Mouse (Mus musculus): ENCODE results near the gene Eif1b. TPM values are rescaled to one million over a fixed set of nuclear protein-coding genes. Genes with fewer than 3 reads are reported as not detected.

Gene Eif1b
- polyA plus RNA-seq, 1 experiment from 2014 or later: 511 TPM

DNA sequence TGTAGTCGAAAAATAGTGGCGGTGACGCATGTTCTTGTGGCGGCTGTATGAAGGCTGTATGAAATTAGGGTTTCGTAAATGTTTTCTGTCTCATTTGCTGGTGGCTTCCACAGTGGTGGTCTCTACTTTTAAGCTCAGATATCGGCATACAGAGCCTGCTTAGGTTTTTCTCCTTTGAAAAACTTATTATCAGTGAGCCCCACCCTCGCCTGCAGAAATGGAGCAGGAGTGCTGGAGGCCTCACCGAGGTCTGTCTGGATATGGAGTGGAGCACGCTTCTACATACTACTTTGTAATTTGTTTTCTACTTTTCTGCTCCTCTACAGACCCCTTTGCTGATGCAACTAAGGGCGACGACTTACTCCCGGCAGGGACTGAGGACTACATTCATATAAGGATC lies 1.7 kb downstream of the Eif1b start:
- Histone ChIP-seq H3K4me2 (replicated peaks) (peak overlapping the region; percentile 71), H3K36me3 (peaks cover 19% of the 10 kb centered on the region), H3K4me1 (peaks cover 36% of the 10 kb centered on the region), H3K27ac (replicated peaks) (peak overlapping the region; percentile 89; the same call in 1 of the 2 replicates), H3K27me3 (no peaks in the 10 kb centered on the region), H3K9me3 (no peaks in the 10 kb centered on the region), H3K9ac (replicated peaks) (peak overlapping the region; percentile 100), H3K4me3 (peak overlapping the region; percentile 92)
- 59% methylated on average over 12 of the region's 12 CpGs for WGBS
- no peak for ATAC-seq (replicated peaks)

DNA sequence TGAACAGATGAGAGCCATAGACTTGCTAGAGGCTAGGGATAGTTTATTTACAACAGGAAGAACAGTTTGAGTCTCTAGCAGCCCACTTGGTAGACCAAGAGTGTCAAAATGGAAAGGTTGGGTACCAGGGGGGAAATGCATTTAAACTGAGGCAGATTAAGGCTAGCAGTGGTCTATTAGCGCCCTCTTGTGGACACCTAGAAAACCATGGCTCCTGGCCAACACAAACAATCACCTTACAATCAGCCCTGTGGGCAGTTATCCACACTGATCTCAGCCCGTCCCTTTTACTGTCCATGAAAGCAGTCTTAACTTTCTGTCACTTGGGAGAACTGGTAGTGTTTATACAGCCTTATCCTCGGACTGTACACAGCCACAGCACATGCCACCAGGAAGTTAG lies 4.7 kb downstream of the Eif1b start:
- peak; percentile 32; the same call in 1 of the 2 replicates for ATAC-seq (replicated peaks)
- Histone ChIP-seq H3K27ac (replicated peaks) (peak overlapping the region; percentile 37; the same call in 1 of the 2 replicates), H3K4me1 (peaks cover 36% of the 10 kb centered on the region), H3K4me2 (replicated peaks) (no peak overlapping the region), H3K9ac (replicated peaks) (no peak overlapping the region), H3K27me3 (no peaks in the 10 kb centered on the region), H3K9me3 (no peaks in the 10 kb centered on the region), H3K4me3 (no peak overlapping the region), H3K36me3 (peaks cover 19% of the 10 kb centered on the region)
- WGBS: 4% methylated on average over 3 of the region's 3 CpGs

DNA sequence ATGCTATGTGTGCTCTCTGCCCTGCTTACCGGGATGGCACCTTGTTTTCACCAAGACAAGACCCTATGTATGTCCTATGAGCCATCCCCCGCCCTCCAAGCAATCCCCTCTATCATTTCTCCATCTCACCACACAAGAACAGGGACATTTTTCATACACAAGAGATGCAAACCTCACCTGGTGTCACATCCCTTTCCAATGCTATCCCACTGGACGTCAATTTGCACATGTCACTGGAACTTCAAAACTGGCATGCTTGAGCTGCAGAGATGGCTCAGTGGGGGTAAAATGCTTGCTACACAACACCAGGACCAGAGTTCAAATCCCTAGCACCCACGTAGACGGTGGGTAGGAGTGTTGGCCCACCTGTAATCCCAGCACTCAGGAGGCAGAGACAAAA lies 6.0 kb downstream of the Eif1b start:
- peaks cover 19% of the 10 kb centered on the region for H3K36me3 ChIP-seq
- H3K27ac ChIP-seq (replicated peaks): no peak overlapping the region
- H3K4me3 ChIP-seq: no peak overlapping the region
- H3K4me1 ChIP-seq: peaks cover 31% of the 10 kb centered on the region
- no peaks in the 10 kb centered on the region for H3K27me3 ChIP-seq
- no peak overlapping the region for H3K4me2 ChIP-seq (replicated peaks)
- no peak for ATAC-seq (replicated peaks)
- WGBS: 88% methylated on average over 5 of the region's 5 CpGs
- H3K9ac ChIP-seq (replicated peaks): no peak overlapping the region
- no peaks in the 10 kb centered on the region for H3K9me3 ChIP-seq

DNA sequence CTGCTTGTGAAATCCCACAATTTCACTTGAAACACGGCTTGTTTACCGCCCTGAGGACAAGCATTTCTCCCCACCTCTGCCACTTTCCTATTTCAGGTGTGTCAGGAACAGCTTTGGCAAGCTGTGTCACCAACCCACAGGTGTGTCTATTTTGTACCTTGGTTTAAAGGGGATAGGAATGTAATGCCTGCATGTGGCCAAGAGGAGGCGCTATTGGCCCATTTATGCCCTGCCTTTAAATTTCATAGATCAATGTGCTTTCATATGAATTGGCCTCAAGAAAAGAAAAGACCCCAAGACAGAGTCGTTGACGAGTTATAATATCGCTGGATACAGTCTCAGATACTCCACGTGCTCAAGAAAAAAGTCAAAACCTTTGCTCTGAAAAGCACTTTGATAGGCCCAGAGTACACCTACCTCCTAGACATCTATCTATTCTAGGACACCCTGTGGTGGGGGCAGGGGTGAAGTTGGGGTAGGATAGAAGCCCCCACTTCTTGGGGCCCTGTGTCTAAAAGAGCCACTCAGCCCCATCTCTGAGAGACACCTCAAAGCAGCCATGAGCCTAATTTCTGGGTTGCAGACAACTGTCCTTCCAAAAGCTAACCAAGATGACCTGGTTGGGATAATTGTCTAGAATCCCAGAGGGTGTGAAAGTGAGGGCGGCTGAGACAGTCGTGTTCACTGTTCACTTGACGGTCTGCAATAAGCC lies 9.3 kb downstream of the Eif1b start:
- no peaks in the 10 kb centered on the region for H3K9me3 ChIP-seq
- no peak; the same call in 1 of the 2 replicates for ATAC-seq (replicated peaks)
- 38% methylated on average over 10 of the region's 10 CpGs for WGBS
- H3K27ac ChIP-seq (replicated peaks): no peak overlapping the region
- H3K4me1 ChIP-seq: peaks cover 5% of the 10 kb centered on the region; the same call in 1 of the 2 replicates
- H3K27me3 ChIP-seq: no peaks in the 10 kb centered on the region
- H3K4me3 ChIP-seq: no peak overlapping the region
- H3K36me3 ChIP-seq: no peaks in the 10 kb centered on the region
- H3K4me2 ChIP-seq (replicated peaks): no peak overlapping the region
- no peak overlapping the region for H3K9ac ChIP-seq (replicated peaks)

DNA sequence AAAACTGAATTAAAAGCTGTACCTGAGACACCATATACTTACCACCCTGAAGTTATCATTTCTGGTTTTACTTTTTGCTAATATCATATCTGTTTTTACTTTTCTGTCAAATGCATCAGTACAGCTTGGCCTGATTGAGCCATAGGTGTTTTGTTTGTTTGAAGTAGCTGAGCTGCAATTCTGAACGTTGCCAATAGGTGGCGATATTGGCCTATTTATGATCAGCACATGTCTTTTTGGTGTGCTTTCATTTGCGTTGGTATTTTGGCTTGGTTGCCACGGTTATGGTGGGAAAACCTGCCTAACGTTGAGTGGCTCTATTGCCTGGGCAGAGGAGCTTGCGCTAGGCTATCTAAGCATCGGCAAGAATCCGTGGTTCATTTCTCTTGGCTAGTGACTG lies 10.0 kb downstream of the Eif1b start:
- Histone ChIP-seq H3K9ac (replicated peaks) (no peak overlapping the region), H3K27ac (replicated peaks) (no peak overlapping the region), H3K4me2 (replicated peaks) (no peak overlapping the region), H3K9me3 (no peaks in the 10 kb centered on the region; the same call in 1 of the 2 replicates), H3K4me3 (no peak overlapping the region), H3K36me3 (no peaks in the 10 kb centered on the region), H3K4me1 (peaks cover under 1% of the 10 kb centered on the region; the same call in 1 of the 2 replicates), H3K27me3 (no peaks in the 10 kb centered on the region)
- 5% methylated on average over 8 of the region's 8 CpGs for WGBS
- ATAC-seq (replicated peaks): peak; percentile 60; the same call in 1 of the 2 replicates

DNA sequence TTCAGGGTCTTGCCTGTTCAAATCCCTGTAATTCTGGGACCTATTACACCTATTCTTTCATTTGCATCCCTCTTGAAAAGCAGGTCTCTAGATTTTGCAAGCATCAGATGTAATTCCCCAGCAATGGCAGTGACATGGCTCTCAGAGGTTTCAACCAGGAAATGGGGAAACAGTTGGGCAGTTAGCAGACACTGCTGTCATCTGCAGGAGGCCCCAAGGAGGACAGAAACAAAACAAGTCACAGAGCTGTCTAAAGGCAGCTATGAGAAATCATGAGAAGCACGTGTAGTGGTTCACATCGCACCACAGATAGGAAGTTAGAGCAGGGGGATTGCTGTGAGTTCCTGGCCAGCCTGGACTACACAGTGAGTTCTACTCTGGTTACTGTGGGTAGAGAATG lies 12.4 kb downstream of the Eif1b start:
- Histone ChIP-seq H3K4me3 (no peak overlapping the region), H3K9ac (replicated peaks) (no peak overlapping the region), H3K27ac (replicated peaks) (no peak overlapping the region), H3K4me2 (replicated peaks) (no peak overlapping the region), H3K9me3 (no peaks in the 10 kb centered on the region; the same call in 1 of the 2 replicates), H3K4me1 (no peaks in the 10 kb centered on the region), H3K36me3 (no peaks in the 10 kb centered on the region), H3K27me3 (no peaks in the 10 kb centered on the region)
- no peak for ATAC-seq (replicated peaks)
- 88% methylated on average over 2 of the region's 2 CpGs for WGBS

DNA sequence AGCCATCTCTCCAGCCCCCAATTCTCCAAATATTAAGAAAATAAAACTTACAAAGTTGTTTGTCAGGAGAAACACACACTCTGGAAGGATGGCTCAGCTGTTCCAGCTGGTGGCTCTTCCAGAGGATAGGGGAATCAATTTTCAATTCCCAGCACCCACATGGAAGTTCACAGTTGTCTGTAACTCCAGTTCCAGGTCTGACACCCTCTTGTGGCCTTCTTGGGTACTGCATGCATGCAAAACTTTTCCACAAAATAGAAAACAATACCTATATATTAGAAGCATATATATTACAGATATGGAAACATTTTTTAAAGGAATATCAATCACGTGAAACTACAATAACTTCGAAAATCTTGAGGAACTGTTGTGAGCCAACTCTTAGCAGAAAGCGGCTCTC lies 19.7 kb downstream of the Eif1b start:
- Histone ChIP-seq H3K4me3 (no peak overlapping the region), H3K27me3 (no peaks in the 10 kb centered on the region), H3K27ac (replicated peaks) (no peak overlapping the region), H3K4me1 (no peaks in the 10 kb centered on the region), H3K9me3 (no peaks in the 10 kb centered on the region), H3K9ac (replicated peaks) (no peak overlapping the region), H3K4me2 (replicated peaks) (no peak overlapping the region), H3K36me3 (no peaks in the 10 kb centered on the region)
- ATAC-seq (replicated peaks): no peak
- WGBS: 80% methylated on average over 3 of the region's 3 CpGs

DNA sequence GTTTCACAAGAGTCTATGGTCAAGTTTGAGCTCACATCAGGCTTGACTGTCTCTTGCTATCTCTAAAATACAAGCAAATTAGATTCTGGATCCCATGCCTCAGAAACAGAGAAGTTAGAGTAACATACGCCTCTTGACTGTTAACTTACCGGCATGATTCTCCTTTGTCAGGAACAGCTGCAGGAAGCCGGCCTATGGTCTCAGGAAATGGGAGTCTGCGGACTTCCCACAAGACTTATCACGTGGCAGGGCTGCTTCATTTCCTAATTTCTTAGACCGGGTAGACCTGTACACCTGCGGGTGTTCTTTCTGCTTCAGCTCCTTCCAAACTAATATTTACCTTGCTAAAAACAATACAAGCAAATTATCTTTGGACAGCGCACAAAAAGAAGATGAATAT lies 24.7 kb downstream of the Eif1b start:
- 91% methylated on average over 8 of the region's 8 CpGs for WGBS
- Histone ChIP-seq H3K27me3 (no peaks in the 10 kb centered on the region), H3K4me1 (no peaks in the 10 kb centered on the region), H3K4me2 (replicated peaks) (no peak overlapping the region), H3K9me3 (no peaks in the 10 kb centered on the region), H3K4me3 (no peak overlapping the region), H3K36me3 (no peaks in the 10 kb centered on the region), H3K9ac (replicated peaks) (no peak overlapping the region), H3K27ac (replicated peaks) (no peak overlapping the region)
- ATAC-seq (replicated peaks): no peak

DNA sequence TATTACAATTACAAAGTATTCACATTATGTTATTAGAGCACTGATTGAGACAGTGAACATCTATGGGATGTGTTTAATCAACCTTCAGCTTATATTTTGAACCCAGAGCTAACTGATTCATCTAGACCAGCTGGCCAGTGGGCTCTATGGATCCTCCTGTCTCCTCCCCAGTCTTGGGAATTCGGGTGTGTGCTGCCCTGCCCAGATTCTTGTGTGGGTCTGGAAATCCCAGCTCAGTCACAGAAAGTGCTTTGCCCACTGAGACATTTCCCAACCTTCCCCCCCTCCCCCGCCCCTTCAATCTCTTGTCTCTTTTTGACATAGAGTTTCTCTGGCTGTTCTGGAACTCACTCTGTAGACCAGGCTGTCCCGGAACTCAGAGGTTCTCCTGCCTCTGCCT lies 26.9 kb downstream of the Eif1b start:
- Histone ChIP-seq H3K4me2 (replicated peaks) (no peak overlapping the region), H3K4me1 (no peaks in the 10 kb centered on the region), H3K27ac (replicated peaks) (no peak overlapping the region), H3K27me3 (no peaks in the 10 kb centered on the region), H3K36me3 (no peaks in the 10 kb centered on the region), H3K4me3 (no peak overlapping the region), H3K9ac (replicated peaks) (no peak overlapping the region), H3K9me3 (no peaks in the 10 kb centered on the region)
- no peak for ATAC-seq (replicated peaks)
- WGBS: 92% methylated on average over 3 of the region's 3 CpGs

DNA sequence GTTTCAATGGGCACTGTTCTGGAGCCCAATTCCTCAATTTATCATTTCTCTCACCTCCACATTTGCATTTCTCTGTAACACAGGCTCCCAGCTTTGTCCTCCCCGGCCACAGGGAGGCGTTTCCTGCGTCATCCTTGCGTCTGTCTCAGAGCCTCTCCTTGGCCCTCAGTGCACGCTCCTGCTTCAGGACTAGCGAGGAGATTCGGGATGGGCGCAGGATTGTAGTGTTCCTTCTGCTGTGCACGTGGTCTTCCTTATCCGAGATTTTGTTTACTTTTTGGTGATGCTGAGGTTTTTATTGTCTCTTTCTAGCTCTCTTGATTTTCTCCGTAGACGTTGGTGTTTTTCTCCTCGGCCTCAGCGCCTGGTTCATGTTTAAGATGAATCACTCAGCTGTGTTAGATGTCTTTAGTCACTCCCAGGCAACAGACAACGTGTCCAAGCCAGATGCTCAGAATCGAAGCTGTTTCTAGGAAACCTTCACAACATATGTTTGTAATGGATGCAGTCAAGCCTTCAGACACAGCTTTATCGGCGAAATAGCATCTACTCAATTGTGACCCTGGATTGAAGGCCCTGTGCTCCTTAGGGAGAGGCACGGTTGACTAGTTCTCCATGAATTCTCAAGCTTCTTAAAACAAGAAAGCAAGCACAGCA lies 27.6 kb downstream of the Eif1b start:
- no peak for ATAC-seq (replicated peaks)
- Histone ChIP-seq H3K4me2 (replicated peaks) (no peak overlapping the region), H3K9ac (replicated peaks) (no peak overlapping the region), H3K36me3 (no peaks in the 10 kb centered on the region), H3K27ac (replicated peaks) (no peak overlapping the region), H3K27me3 (no peaks in the 10 kb centered on the region), H3K4me3 (no peak overlapping the region), H3K4me1 (no peaks in the 10 kb centered on the region), H3K9me3 (no peaks in the 10 kb centered on the region)
- WGBS: 71% methylated on average over 19 of the region's 19 CpGs

DNA sequence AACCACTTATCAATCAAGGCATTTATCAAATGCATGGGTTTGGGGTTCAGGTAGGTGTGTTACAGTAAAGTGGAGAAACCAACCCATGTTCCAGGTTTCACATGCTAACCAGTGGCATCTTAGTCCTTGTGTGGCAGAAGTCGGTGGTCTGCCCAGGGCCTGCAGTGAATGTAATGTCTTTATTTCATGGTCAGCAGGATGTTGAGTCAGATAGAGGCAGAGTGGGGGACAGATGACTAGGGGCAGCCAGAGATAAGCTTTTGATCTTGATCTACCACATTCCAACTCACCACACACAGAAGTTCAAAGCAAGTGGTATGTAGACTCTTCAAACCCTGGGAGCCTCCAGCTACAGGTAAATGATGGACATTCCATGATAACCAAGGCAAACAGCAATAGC lies 29.1 kb downstream of the Eif1b start:
- Histone ChIP-seq H3K4me2 (replicated peaks) (no peak overlapping the region), H3K27me3 (no peaks in the 10 kb centered on the region), H3K9ac (replicated peaks) (no peak overlapping the region), H3K27ac (replicated peaks) (no peak overlapping the region), H3K4me1 (no peaks in the 10 kb centered on the region), H3K36me3 (no peaks in the 10 kb centered on the region), H3K9me3 (no peaks in the 10 kb centered on the region), H3K4me3 (no peak overlapping the region)
- WGBS: 89% methylated on average over 1 of the region's 1 CpGs
- no peak for ATAC-seq (replicated peaks)

DNA sequence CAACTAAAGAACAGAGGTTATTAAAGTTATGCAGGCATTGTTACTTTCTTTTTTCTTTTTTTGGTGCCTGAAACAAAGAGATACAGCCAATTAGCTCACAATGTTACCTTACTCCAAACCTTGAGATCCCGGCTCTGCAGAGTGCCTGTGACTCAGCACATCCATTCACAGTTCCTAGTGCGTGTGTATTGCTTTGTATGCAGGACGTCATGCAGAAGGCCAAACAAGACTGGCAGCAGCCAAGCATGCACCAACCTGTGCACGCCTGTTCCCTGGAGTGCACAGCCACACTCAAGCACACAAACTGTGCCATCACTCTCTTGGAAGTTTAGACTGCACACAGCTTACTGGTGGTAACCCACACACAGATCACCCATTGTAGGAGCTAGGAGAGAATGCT lies 35.2 kb downstream of the Eif1b start:
- no peaks in the 10 kb centered on the region for H3K4me1 ChIP-seq
- H3K4me2 ChIP-seq (replicated peaks): no peak overlapping the region
- no peak for ATAC-seq (replicated peaks)
- WGBS: 16% methylated on average over 4 of the region's 4 CpGs
- H3K27me3 ChIP-seq: no peaks in the 10 kb centered on the region
- no peaks in the 10 kb centered on the region for H3K36me3 ChIP-seq
- no peak overlapping the region for H3K4me3 ChIP-seq
- no peak overlapping the region for H3K9ac ChIP-seq (replicated peaks)
- no peak overlapping the region for H3K27ac ChIP-seq (replicated peaks)
- H3K9me3 ChIP-seq: no peaks in the 10 kb centered on the region
